Mouse (Mus musculus): ENCODE measurements around the gene Kif5c.

- no peak for TF ChIP-seq CTCF (IDR thresholded peaks at IDR 0.05; ENCODE audit: low read depth, low read length)
- no peak for TF ChIP-seq EP300 (IDR thresholded peaks at IDR 0.05; ENCODE audit: insufficient read depth, low read depth, low read length)
- no peak for TF ChIP-seq POLR2A (IDR thresholded peaks at IDR 0.05; ENCODE audit: insufficient read depth, low read length)
Observed at GRCm38 (mm10) chr2:49815696-49816320, 196.7 kb downstream of the Kif5c start.

Measured in ES-Bruce4 (cell line).